Mouse (Mus musculus): ENCODE results near the gene Vti1b.

DNA sequence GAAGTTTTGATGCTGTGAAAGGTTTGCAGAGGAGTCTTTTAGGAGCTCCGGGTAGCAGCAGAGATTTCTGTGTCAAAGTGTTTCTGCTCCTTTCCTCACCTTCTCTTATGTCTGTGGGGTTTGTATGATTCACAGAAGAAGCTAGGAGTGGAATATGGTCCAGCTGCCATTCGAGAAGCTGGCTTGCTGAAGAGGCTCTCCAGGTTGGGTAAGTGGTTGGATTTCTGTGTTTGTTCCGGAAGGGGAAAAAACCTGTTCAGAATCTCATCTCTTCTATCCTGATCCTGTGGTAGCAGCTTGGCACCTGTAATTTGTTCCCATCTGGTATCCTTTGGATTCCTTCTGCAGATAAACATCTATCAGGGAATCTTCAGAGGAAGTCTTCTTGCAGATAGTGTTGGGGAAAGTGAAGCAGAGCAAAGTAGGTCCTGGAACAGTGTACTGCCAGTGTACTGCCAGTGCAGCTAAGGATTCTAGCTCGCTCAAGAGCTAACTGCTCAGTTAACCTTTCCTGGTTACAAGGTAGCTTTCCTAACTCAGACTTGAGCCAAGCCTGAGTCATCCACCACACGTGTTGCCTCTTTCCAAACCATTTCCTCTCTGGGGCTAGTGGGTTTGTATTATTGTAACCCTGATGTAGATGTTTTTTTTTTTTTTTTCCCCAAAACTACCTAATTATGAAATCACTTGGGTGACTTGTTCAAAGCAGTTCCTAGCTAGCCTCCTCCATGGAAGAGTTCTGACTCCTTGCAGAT lies 40.6 kb downstream of the Vti1b start:
- TF ChIP-seq CTCF (IDR thresholded peaks at IDR 0.05; ENCODE audit: low read depth, low read length) (no peak), TAL1 (conservative IDR thresholded peaks at IDR 0.05; ENCODE audit: low read depth, low read length) (no peak), GATA1 (IDR thresholded peaks at IDR 0.05; ENCODE audit: borderline replicate concordance, low read length) (no peak), GATA2 (IDR thresholded peaks at IDR 0.05; ENCODE audit: borderline replicate concordance, low read depth, low read length) (no peak), POLR2AphosphoS5 (IDR thresholded peaks at IDR 0.05; ENCODE audit: insufficient replicate concordance, low read depth, low read length) (no peak)
